Mouse (Mus musculus) heart, postnatal 36 days (tissue): Measurements from ENCODE around the gene Gm14147. TPM values are rescaled to one million over a fixed set of nuclear protein-coding genes. Genes with fewer than 3 reads are reported as not detected.
"Not testable (repeated sequence)": the region's sequence is repeated elsewhere in the genome, so short reads cannot be mapped to it uniquely, and the experiment has no call there.

Experiments used
- DNase-seq, 2 experiments: peaks; one replicate each; pipeline ENCODE4 v3.0.0; 2021 to 2022
- intact Hi-C: fragments of 180-260 bp; cut with DNase I; formaldehyde crosslinking; loops from one replicate; pipeline ENCODE4 v1.15.1; 2025
- total RNA-seq, 2 experiments: library from RNA; stranded (reverse); gene quantifications; 2 replicates each; pipeline ENCODE4 v1.2.3; 2021

Gm14147 gene
- total RNA-seq = not detected

- intact Hi-C loops, DNase-seq: not testable (repeated sequence)
These were observed at the start of gene Gm14147 for GRCm38 (mm10) chr2:151097945-151098344. TSS of gene Gm14147 (plus strand) at chr2:151098245.

- no peak for DNase-seq
- intact Hi-C loops = no loop called here
These were observed 41.4 kb upstream of the Gm14147 start for GRCm38 (mm10) chr2:151056637-151057036.

- DNase-seq, intact Hi-C loops: not testable (repeated sequence)
These were observed 5.8 kb upstream of the Gm14147 start, which contains the start of gene Gm14151 for GRCm38 (mm10) chr2:151092250-151092649. TSS of gene Gm14151 (minus strand) at chr2:151092350.

Other genes starting within 250 kb of the Gm14147 start
- 10 to 100 TPM; 47.8 to 50.3 TPM for gene Abhd12, start 193.5 kb upstream of the Gm14147 start, total RNA-seq
- 1 to 10 TPM; 3.0 to 4.4 TPM for gene Gins1, start 192.8 kb upstream of the Gm14147 start, total RNA-seq
- 1 to 10 TPM; 1.4 to 1.7 TPM for gene Ninl, start 58.9 kb upstream of the Gm14147 start, total RNA-seq
- gene Nanp, start 58.8 kb upstream of the Gm14147 start, total RNA-seq = 1 to 10 TPM; 1.6 to 2.3 TPM
- not detected for gene Gm14151, start 5.9 kb upstream of the Gm14147 start, total RNA-seq